Mouse (Mus musculus): ENCODE data around the gene Aldh16a1. TPM values are rescaled to one million over a fixed set of nuclear protein-coding genes. Genes with fewer than 3 reads are reported as not detected.

Gene Aldh16a1
- polyA plus RNA-seq, 1 experiment from 2014 or later = 25.7 TPM

DNA sequence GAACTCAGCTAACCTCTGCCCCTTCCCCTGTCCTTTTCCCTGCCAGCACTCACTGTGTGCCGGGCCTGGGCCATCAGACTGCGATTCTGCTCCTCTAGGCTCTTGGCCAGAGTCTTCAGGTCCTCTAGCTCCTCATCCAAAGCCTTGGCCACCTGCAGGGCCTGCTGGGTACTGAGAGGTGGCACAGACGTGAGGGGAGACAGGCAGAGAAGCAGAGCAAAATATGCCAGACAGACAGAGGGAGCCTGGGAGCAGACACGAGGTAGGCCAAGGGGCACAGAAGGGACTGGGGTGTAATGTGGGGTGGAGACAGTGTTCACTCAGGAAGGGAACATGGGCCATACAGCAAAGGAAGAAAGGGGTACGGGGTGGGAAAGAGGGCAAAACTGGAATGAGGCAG lies 39.0 kb upstream of the Aldh16a1 start:
- DNase-seq (ENCODE audit: low spot score, missing footprints) (no peak), ATAC-seq (ENCODE audit: low FRiP score) (no peak)
- 67% methylated on average over 5 of the region's 5 CpGs for WGBS
- H3K9ac ChIP-seq (ENCODE audit: low read length) = no peak overlapping the region
- no peak overlapping the region for H3K27ac ChIP-seq (ENCODE audit: low read depth, low read length)
- H3K4me3 ChIP-seq (ENCODE audit: low read depth, low read length) = no peak overlapping the region
- peaks cover 4% of the 10 kb centered on the region; the same call in 1 of the 2 replicates for H3K27me3 ChIP-seq (ENCODE audit: control insufficient read depth, insufficient read depth, low read length)
- H3K9me3 ChIP-seq (ENCODE audit: control insufficient read depth, low read length) = no peaks in the 10 kb centered on the region
- no peaks in the 10 kb centered on the region for H3K36me3 ChIP-seq (ENCODE audit: control insufficient read depth, insufficient read depth, low read length)
- H3K4me1 ChIP-seq (ENCODE audit: control insufficient read depth, insufficient read depth, low read length) = no peaks in the 10 kb centered on the region
- no peak overlapping the region for H3K4me2 ChIP-seq

- WGBS = 80% methylated on average over 7 of the region's 7 CpGs
- Histone ChIP-seq H3K4me2 (no peak overlapping the region), H3K9me3 (ENCODE audit: control insufficient read depth, low read length) (no peaks in the 10 kb centered on the region), H3K36me3 (ENCODE audit: control insufficient read depth, insufficient read depth, low read length) (no peaks in the 10 kb centered on the region), H3K9ac (ENCODE audit: low read length) (no peak overlapping the region), H3K4me3 (ENCODE audit: low read depth, low read length) (no peak overlapping the region), H3K27ac (ENCODE audit: low read depth, low read length) (no peak overlapping the region), H3K4me1 (ENCODE audit: control insufficient read depth, insufficient read depth, low read length) (no peaks in the 10 kb centered on the region), H3K27me3 (ENCODE audit: control insufficient read depth, insufficient read depth, low read length) (peaks cover 4% of the 10 kb centered on the region; the same call in 1 of the 2 replicates)
- ATAC-seq (ENCODE audit: low FRiP score) (no peak), DNase-seq (ENCODE audit: low spot score, missing footprints) (no peak)
Observed at GRCm38 (mm10) chr7:45192585-45193310, 38.4 kb upstream of the Aldh16a1 start.

DNA sequence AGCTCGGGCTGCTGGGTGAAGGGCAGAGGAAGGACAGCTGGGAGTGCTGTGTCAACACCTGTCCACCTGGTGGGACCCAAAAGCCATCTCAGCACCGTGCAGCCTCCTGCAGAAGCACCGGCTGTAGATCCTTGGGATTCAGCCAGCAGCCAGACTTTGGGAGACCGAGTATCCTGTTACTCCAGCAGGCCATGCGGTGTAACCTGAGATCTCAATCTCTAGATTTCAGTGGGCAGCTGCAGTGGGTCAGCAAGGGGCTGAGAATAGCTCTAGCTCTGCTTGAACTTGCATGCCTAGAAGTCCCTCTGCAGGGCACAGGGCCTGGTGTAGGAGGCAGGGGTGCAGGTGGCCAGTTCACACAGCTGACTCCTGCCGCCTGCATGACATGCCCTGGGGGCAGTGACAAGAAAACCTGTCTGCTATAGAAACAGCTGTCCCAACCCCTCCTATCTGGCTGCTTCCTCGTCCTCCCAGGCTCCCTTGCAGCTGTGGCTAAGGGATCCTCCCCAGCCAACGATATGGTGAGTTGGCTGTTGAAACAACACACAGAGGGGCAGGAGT lies 37.5 kb upstream of the Aldh16a1 start:
- ATAC-seq (ENCODE audit: low FRiP score) = no peak
- Histone ChIP-seq H3K27me3 (ENCODE audit: control insufficient read depth, insufficient read depth, low read length) (peaks cover 4% of the 10 kb centered on the region; the same call in 1 of the 2 replicates), H3K4me3 (ENCODE audit: low read depth, low read length) (no peak overlapping the region), H3K27ac (ENCODE audit: low read depth, low read length) (no peak overlapping the region), H3K4me1 (ENCODE audit: control insufficient read depth, insufficient read depth, low read length) (no peaks in the 10 kb centered on the region), H3K9me3 (ENCODE audit: control insufficient read depth, low read length) (no peaks in the 10 kb centered on the region), H3K36me3 (ENCODE audit: control insufficient read depth, insufficient read depth, low read length) (no peaks in the 10 kb centered on the region), H3K4me2 (no peak overlapping the region), H3K9ac (ENCODE audit: low read length) (no peak overlapping the region)
- WGBS = 33% methylated on average over 8 of the region's 8 CpGs
- no peak for DNase-seq (ENCODE audit: low spot score, missing footprints)

GRCm38 (mm10) chr7:45191161-45191560 lies 36.8 kb upstream of the Aldh16a1 start:
- Histone ChIP-seq H3K9ac (ENCODE audit: low read length) (no peak overlapping the region), H3K9me3 (ENCODE audit: control insufficient read depth, low read length) (no peaks in the 10 kb centered on the region), H3K4me1 (ENCODE audit: control insufficient read depth, insufficient read depth, low read length) (no peaks in the 10 kb centered on the region), H3K27me3 (ENCODE audit: control insufficient read depth, insufficient read depth, low read length) (peaks cover 4% of the 10 kb centered on the region; the same call in 1 of the 2 replicates), H3K4me3 (ENCODE audit: low read depth, low read length) (no peak overlapping the region), H3K4me2 (no peak overlapping the region), H3K27ac (ENCODE audit: low read depth, low read length) (no peak overlapping the region), H3K36me3 (ENCODE audit: control insufficient read depth, insufficient read depth, low read length) (no peaks in the 10 kb centered on the region)
- ATAC-seq (ENCODE audit: low FRiP score) (no peak), DNase-seq (ENCODE audit: low spot score, missing footprints) (no peak)
- 76% methylated on average over 2 of the region's 2 CpGs for WGBS

DNA sequence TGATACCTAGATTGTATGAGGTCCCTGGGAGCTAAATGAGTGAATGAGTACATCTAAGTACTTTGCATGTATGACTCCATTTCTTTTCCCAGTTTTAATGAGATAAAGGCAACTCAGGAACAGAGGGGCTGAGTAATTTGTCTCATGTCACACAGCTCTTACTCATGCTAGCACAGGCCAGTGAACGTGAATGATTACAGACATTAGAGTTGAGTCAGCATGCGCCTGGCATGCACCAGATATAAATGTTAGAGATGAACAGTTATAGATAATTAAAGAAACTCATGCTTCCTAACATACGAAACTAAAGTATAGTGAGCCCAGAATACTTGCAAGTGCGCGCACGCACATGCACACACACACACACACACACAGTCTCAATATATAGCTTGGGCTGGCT lies 35.8 kb upstream of the Aldh16a1 start:
- H3K4me1 ChIP-seq (ENCODE audit: control insufficient read depth, insufficient read depth, low read length) = no peaks in the 10 kb centered on the region
- no peak overlapping the region for H3K4me3 ChIP-seq (ENCODE audit: low read depth, low read length)
- H3K9ac ChIP-seq (ENCODE audit: low read length) = no peak overlapping the region
- H3K36me3 ChIP-seq (ENCODE audit: control insufficient read depth, insufficient read depth, low read length) = no peaks in the 10 kb centered on the region
- H3K27ac ChIP-seq (ENCODE audit: low read depth, low read length) = no peak overlapping the region
- H3K4me2 ChIP-seq = no peak overlapping the region
- ATAC-seq (ENCODE audit: low FRiP score) = no peak
- H3K9me3 ChIP-seq (ENCODE audit: control insufficient read depth, low read length) = no peaks in the 10 kb centered on the region
- 92% methylated on average over 6 of the region's 6 CpGs for WGBS
- peaks cover 4% of the 10 kb centered on the region; the same call in 1 of the 2 replicates for H3K27me3 ChIP-seq (ENCODE audit: control insufficient read depth, insufficient read depth, low read length)
- DNase-seq (ENCODE audit: low spot score, missing footprints) = no peak

GRCm38 (mm10) chr7:45189600-45189999 lies 35.2 kb upstream of the Aldh16a1 start:
- Histone ChIP-seq H3K9me3 (ENCODE audit: control insufficient read depth, low read length) (no peaks in the 10 kb centered on the region), H3K4me2 (no peak overlapping the region), H3K9ac (ENCODE audit: low read length) (no peak overlapping the region), H3K4me1 (ENCODE audit: control insufficient read depth, insufficient read depth, low read length) (no peaks in the 10 kb centered on the region), H3K36me3 (ENCODE audit: control insufficient read depth, insufficient read depth, low read length) (no peaks in the 10 kb centered on the region), H3K27me3 (ENCODE audit: control insufficient read depth, insufficient read depth, low read length) (peaks cover 8% of the 10 kb centered on the region), H3K4me3 (ENCODE audit: low read depth, low read length) (no peak overlapping the region), H3K27ac (ENCODE audit: low read depth, low read length) (no peak overlapping the region)
- 63% methylated on average over 16 of the region's 16 CpGs for WGBS
- DNase-seq (ENCODE audit: low spot score, missing footprints) = no peak
- ATAC-seq (ENCODE audit: low FRiP score) = no peak

DNA sequence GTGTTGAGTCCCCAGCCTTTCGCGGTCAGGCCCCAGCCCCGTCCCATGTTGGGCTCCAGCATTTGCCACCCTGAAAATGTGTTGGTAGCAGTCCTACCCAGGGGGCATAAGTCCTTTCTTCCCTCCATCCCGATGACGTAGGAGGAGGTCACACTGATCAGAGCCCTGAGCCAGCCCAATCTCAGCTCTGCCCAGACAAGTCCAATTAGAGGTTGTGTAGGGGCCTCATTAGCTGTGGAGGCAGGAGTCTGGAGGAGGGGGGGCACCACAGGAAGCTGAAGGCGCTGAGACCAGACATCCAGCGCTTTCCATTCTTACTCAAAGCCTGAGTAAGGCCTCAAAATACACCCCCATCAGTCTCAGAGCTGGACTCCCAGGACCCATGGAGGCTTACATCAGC lies 31.5 kb upstream of the Aldh16a1 start:
- WGBS = 68% methylated on average over 7 of the region's 7 CpGs
- H3K9me3 ChIP-seq (ENCODE audit: control insufficient read depth, low read length) = no peaks in the 10 kb centered on the region
- ATAC-seq (ENCODE audit: low FRiP score) (no peak), DNase-seq (ENCODE audit: low spot score, missing footprints) (no peak)
- no peak overlapping the region for H3K27ac ChIP-seq (ENCODE audit: low read depth, low read length)
- peaks cover 44% of the 10 kb centered on the region for H3K27me3 ChIP-seq (ENCODE audit: control insufficient read depth, insufficient read depth, low read length)
- no peak overlapping the region for H3K9ac ChIP-seq (ENCODE audit: low read length)
- no peaks in the 10 kb centered on the region for H3K36me3 ChIP-seq (ENCODE audit: control insufficient read depth, insufficient read depth, low read length)
- no peak overlapping the region for H3K4me3 ChIP-seq (ENCODE audit: low read depth, low read length)
- peaks cover 5% of the 10 kb centered on the region for H3K4me1 ChIP-seq (ENCODE audit: control insufficient read depth, insufficient read depth, low read length)
- no peak overlapping the region for H3K4me2 ChIP-seq

DNA sequence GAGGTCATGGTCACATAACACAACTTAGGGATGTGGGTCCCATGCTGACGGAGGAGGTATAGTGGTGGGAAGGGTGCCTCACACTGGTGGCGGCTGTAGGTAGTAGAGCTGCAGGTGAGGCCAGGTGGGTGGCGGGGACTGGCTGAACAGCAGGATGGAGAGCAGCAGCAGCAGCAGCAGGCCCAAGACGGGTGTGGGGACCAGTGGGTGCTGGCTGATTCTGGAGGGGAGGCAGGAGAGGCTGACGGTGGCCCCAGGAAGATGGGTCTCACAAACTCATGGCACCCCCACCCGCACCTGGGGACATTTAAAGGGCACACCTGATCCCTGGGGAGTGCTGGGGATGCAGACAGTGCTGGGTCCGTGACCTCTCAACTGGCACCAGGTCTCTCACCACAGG lies 29.3 kb upstream of the Aldh16a1 start:
- ATAC-seq (ENCODE audit: low FRiP score) = no peak
- Histone ChIP-seq H3K36me3 (ENCODE audit: control insufficient read depth, insufficient read depth, low read length) (no peaks in the 10 kb centered on the region), H3K9me3 (ENCODE audit: control insufficient read depth, low read length) (no peaks in the 10 kb centered on the region), H3K27ac (ENCODE audit: low read depth, low read length) (no peak overlapping the region), H3K4me1 (ENCODE audit: control insufficient read depth, insufficient read depth, low read length) (peaks cover 5% of the 10 kb centered on the region), H3K4me2 (no peak overlapping the region), H3K9ac (ENCODE audit: low read length) (no peak overlapping the region), H3K27me3 (ENCODE audit: control insufficient read depth, insufficient read depth, low read length) (peaks cover 62% of the 10 kb centered on the region), H3K4me3 (ENCODE audit: low read depth, low read length) (no peak overlapping the region)
- DNase-seq (ENCODE audit: low spot score, missing footprints) = no peak
- 71% methylated on average over 7 of the region's 7 CpGs for WGBS

GRCm38 (mm10) chr7:45182606-45183005 lies 28.2 kb upstream of the Aldh16a1 start:
- H3K4me3 ChIP-seq (ENCODE audit: low read depth, low read length) = peak overlapping the region; percentile 17
- H3K4me1 ChIP-seq (ENCODE audit: control insufficient read depth, insufficient read depth, low read length) = peaks cover 5% of the 10 kb centered on the region
- DNase-seq (ENCODE audit: low spot score, missing footprints) (no peak), ATAC-seq (ENCODE audit: low FRiP score) (no peak)
- no peak overlapping the region for H3K9ac ChIP-seq (ENCODE audit: low read length)
- no peak overlapping the region for H3K27ac ChIP-seq (ENCODE audit: low read depth, low read length)
- H3K27me3 ChIP-seq (ENCODE audit: control insufficient read depth, insufficient read depth, low read length) = peaks cover 73% of the 10 kb centered on the region
- WGBS = 19% methylated on average over 11 of the region's 11 CpGs
- H3K9me3 ChIP-seq (ENCODE audit: control insufficient read depth, low read length) = no peaks in the 10 kb centered on the region
- H3K4me2 ChIP-seq = peak overlapping the region; percentile 42
- H3K36me3 ChIP-seq (ENCODE audit: control insufficient read depth, insufficient read depth, low read length) = no peaks in the 10 kb centered on the region
